Mouse (Mus musculus) midbrain, embryonic 16.5 days (tissue): Measurements from ENCODE around the gene Galnt15. TPM values are rescaled to one million over a fixed set of nuclear protein-coding genes. Genes with fewer than 3 reads are reported as not detected.

ENCODE experiments used
- ATAC-seq: fragments of 200-750 bp; cut with Nextera tagmentation; 2 replicates; pipeline ENCODE4 v1.8.0; 2017; ENCODE audit warnings: moderate TSS enrichment
- H3K27ac ChIP-seq: fragments of 300-500 bp; sonication (generic); 2 replicates; pipeline ENCODE4 v1.5.1; 2014; ENCODE audit warnings: mild to moderate bottlenecking, low read length, mixed read lengths
- H3K27me3 ChIP-seq: fragments of 300-500 bp; sonication (generic); 2 replicates; pipeline ENCODE4 v1.6.1; 2014; ENCODE audit warnings: low read depth, low read length, mixed read lengths; ENCODE audit not compliant: control insufficient read depth, insufficient read depth
- H3K36me3 ChIP-seq: fragments of 300-500 bp; sonication (generic); 2 replicates; pipeline ENCODE4 v1.6.1; 2014; ENCODE audit warnings: mild to moderate bottlenecking, low read length, moderate library complexity, mixed read lengths; ENCODE audit not compliant: control insufficient read depth, insufficient read depth
- H3K4me1 ChIP-seq: fragments of 300-500 bp; sonication (generic); 2 replicates; pipeline ENCODE4 v1.6.1; 2014; ENCODE audit warnings: mild to moderate bottlenecking, low read length, mixed read lengths; ENCODE audit not compliant: control insufficient read depth, insufficient read depth
- H3K4me2 ChIP-seq: fragments of 300-500 bp; sonication (generic); 2 replicates; pipeline ENCODE4 v1.6.1; 2014; ENCODE audit warnings: mild to moderate bottlenecking, low read length, mixed read lengths
- H3K4me3 ChIP-seq: fragments of 300-500 bp; sonication (generic); 2 replicates; pipeline ENCODE4 v1.5.1; 2014; ENCODE audit warnings: low read depth, mild to moderate bottlenecking, low read length, moderate library complexity, mixed read lengths
- H3K9ac ChIP-seq: fragments of 300-500 bp; sonication (generic); 2 replicates; pipeline ENCODE4 v1.6.1; 2014; ENCODE audit warnings: low read depth, low read length, mixed read lengths
- H3K9me3 ChIP-seq: fragments of 300-500 bp; sonication (generic); replicated peaks from 2 replicates; pipeline ENCODE4 v1.6.1; 2014; ENCODE audit warnings: mild to moderate bottlenecking, low read length, mixed read lengths; ENCODE audit not compliant: control insufficient read depth, poor library complexity, severe bottlenecking
- WGBS: fragments of 180-500 bp; shearing (Covaris S2); extraction: QIAGEN DNeasy Blood & Tissue Kit; methylation state at CpG from one replicate; pipeline ENCODE4 v1.1.7; 2014; 5-methylcytosine and 5-hydroxymethylcytosine counted together
- polyA plus RNA-seq: library from polyadenylated mRNA; unstranded; fragments of >200 nt; fragmentation: Nextera tagmentation; extraction: Ambion mirVana; gene quantifications from 2 replicates; pipeline ENCODE4 v1.2.1, GENCODE M21; 2015

Gene Galnt15
- polyA plus RNA-seq, 1 experiment from 2014 or later, result 0.45 TPM

DNA sequence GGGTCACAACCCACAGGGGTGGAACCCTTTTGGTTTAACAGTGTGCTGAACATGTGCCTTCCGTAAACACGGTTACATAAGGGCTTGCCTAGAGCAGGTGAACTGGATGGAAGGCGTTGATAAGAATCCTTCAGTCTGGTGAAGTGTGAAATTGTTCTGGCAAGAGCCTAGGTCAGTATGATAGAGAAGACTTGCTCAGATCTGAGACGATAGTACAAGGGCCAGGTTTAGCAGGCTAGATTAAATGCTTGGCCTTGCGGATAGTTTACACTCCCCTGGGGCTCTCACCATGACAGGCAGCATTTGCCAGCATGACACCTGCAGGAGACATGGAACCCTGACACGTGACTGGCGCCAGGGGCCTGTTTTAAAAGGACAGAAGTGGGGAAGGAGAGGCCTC, 76.9 kb downstream of the Galnt15 start:
- H3K36me3 ChIP-seq, result peaks cover 6% of the 10 kb centered on the region; the same call in 1 of the 2 replicates
- no peaks in the 10 kb centered on the region for H3K4me1 ChIP-seq
- no peak for ATAC-seq
- no peaks in the 10 kb centered on the region for H3K27me3 ChIP-seq
- 64% methylated on average over 7 of the region's 7 CpGs for WGBS
- no peak overlapping the region for H3K27ac ChIP-seq
- H3K4me2 ChIP-seq, result no peak overlapping the region
- no peaks in the 10 kb centered on the region for H3K9me3 ChIP-seq
- H3K9ac ChIP-seq, result no peak overlapping the region
- no peak overlapping the region for H3K4me3 ChIP-seq

DNA sequence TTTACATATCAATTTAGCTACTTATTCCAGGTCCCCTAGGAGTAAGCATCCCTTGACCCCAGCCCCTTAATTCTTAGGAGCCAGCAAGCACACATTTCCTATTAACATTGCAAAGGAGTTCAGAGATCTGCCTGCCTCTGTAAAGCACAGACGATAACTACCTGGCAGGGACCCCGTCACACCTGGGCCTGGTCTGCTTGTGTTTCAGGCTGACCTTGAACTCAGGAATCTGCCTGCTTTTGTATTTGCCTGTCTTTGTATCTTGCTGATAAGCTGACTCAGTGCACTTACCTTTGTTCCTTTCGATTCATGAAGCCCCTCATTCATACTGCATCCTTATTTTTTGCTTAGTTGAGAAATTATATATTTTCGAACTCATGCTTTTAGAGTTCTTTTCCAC, 78.1 kb downstream of the Galnt15 start:
- ATAC-seq, result no peak
- WGBS, result 86% methylated on average over 4 of the region's 4 CpGs

More for the DNA sequence above, 78.1 kb downstream of the Galnt15 start:
- peaks cover 6% of the 10 kb centered on the region; the same call in 1 of the 2 replicates for H3K36me3 ChIP-seq
- no peaks in the 10 kb centered on the region for H3K9me3 ChIP-seq
- no peaks in the 10 kb centered on the region for H3K27me3 ChIP-seq
- no peaks in the 10 kb centered on the region for H3K4me1 ChIP-seq
- H3K27ac ChIP-seq, result no peak overlapping the region
- no peak overlapping the region for H3K4me3 ChIP-seq
- no peak overlapping the region for H3K4me2 ChIP-seq
- H3K9ac ChIP-seq, result no peak overlapping the region

Other genes starting within 250 kb of the Galnt15 start
- gene Ankrd28, start 198.3 kb upstream of the Galnt15 start, polyA plus RNA-seq, result 9.4 and 10.1 TPM in 2 replicates
- 18.6 and 19.9 TPM in 2 replicates for gene Oxnad1, start 56.4 kb downstream of the Galnt15 start, polyA plus RNA-seq
- 74.7 and 77.2 TPM in 2 replicates for gene Dph3, start 56.7 kb downstream of the Galnt15 start, polyA plus RNA-seq
- not detected in 2 replicates for gene Msmb, start 113.0 kb downstream of the Galnt15 start, polyA plus RNA-seq
- gene Ncoa4, start 130.9 kb downstream of the Galnt15 start, polyA plus RNA-seq, result 107 and 110 TPM in 2 replicates
- 205 and 214 TPM in 2 replicates for gene Timm23, start 172.9 kb downstream of the Galnt15 start, polyA plus RNA-seq
- gene Parg, start 173.0 kb downstream of the Galnt15 start, polyA plus RNA-seq, result 31.1 and 34.5 TPM in 2 replicates